Mouse (Mus musculus) limb, embryonic 15.5 days (tissue): ENCODE data around the gene Tas2r143. TPM values are rescaled to one million over a fixed set of nuclear protein-coding genes. Genes with fewer than 3 reads are reported as not detected.

Experiments
- ATAC-seq: fragments of 200-750 bp; cut with Nextera tagmentation; 2 replicates; pipeline ENCODE4 v1.8.0; 2017; ENCODE audit warnings: low read depth, moderate TSS enrichment; ENCODE audit not compliant: insufficient number of reproducible peaks, low FRiP score, low TSS enrichment
- H3K27ac ChIP-seq: fragments of 300-500 bp; sonication (generic); 2 replicates; pipeline ENCODE4 v1.5.1; 2015; ENCODE audit warnings: moderate library complexity, mild to moderate bottlenecking, inconsistent platforms
- H3K27me3 ChIP-seq: fragments of 300-500 bp; sonication (generic); 2 replicates; pipeline ENCODE4 v1.6.1; 2015; ENCODE audit warnings: inconsistent platforms
- H3K36me3 ChIP-seq: fragments of 300-500 bp; sonication (generic); 2 replicates; pipeline ENCODE4 v1.6.1; 2015; ENCODE audit warnings: inconsistent platforms
- H3K4me1 ChIP-seq: fragments of 300-500 bp; sonication (generic); 2 replicates; pipeline ENCODE4 v1.6.1; 2015; ENCODE audit warnings: inconsistent platforms
- H3K4me2 ChIP-seq: fragments of 300-500 bp; sonication (generic); 2 replicates; pipeline ENCODE4 v1.6.1; 2015; ENCODE audit warnings: mild to moderate bottlenecking, inconsistent platforms
- H3K4me3 ChIP-seq: fragments of 300-500 bp; sonication (generic); 2 replicates; pipeline ENCODE4 v1.5.1; 2015; ENCODE audit warnings: mild to moderate bottlenecking, inconsistent platforms
- H3K9ac ChIP-seq: fragments of 300-500 bp; sonication (generic); 2 replicates; pipeline ENCODE4 v1.6.1; 2015; ENCODE audit warnings: inconsistent platforms
- H3K9me3 ChIP-seq: fragments of 300-500 bp; sonication (generic); 2 replicates; pipeline ENCODE4 v1.6.1; 2016; ENCODE audit warnings: inconsistent platforms
- WGBS: fragments of 180-500 bp; shearing (Covaris S2); methylation state at CpG from one replicate; pipeline ENCODE4 v1.1.7; 2015; 5-methylcytosine and 5-hydroxymethylcytosine counted together
- polyA plus RNA-seq: library from polyadenylated mRNA; unstranded; fragments of >200 nt; fragmentation: Nextera tagmentation; extraction: Ambion mirVana; gene quantifications from 2 replicates; pipeline ENCODE4 v1.2.1, GENCODE M21; 2015

Tas2r143 gene
- polyA plus RNA-seq, 1 experiment from 2014 or later = not detected

DNA sequence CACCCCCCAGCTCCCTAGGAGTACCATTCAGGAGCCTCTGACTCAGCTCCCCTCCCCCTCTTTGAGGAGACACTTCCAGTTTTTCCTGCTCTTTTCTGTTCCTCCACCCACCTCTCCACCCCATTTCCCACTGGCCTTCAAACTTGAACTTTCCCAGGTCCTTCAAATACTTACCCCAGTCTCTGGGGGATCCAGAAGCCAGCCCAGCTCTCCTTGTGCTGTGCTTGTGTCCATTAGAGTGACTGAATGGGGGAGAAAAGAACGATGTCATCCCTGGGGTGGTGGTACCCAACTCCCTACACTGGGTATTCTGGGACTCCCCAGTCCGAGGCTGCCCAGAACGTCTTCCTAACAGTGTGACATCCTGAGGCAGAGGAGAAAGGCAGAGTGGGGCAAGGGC, 28.0 kb upstream of the Tas2r143 start:
- Histone ChIP-seq H3K36me3 (no peaks in the 10 kb centered on the region), H3K9ac (no peak overlapping the region), H3K27ac (peak overlapping the region; percentile 59), H3K9me3 (no peaks in the 10 kb centered on the region), H3K4me2 (peak overlapping the region; percentile 86), H3K4me3 (peak overlapping the region; percentile 50), H3K4me1 (peaks cover 27% of the 10 kb centered on the region), H3K27me3 (no peaks in the 10 kb centered on the region)
- 7% methylated on average over 3 of the region's 3 CpGs for WGBS
- no peak for ATAC-seq

- peaks cover 27% of the 10 kb centered on the region for H3K4me1 ChIP-seq
- H3K4me3 ChIP-seq = peak overlapping the region; percentile 50
- no peak overlapping the region for H3K9ac ChIP-seq
- no peaks in the 10 kb centered on the region for H3K9me3 ChIP-seq
- no peaks in the 10 kb centered on the region for H3K27me3 ChIP-seq
- no peaks in the 10 kb centered on the region for H3K36me3 ChIP-seq
- 13% methylated on average over 9 of the region's 9 CpGs for WGBS
- ATAC-seq = peak; percentile 40; the same call in 1 of the 2 replicates
- peak overlapping the region; percentile 86 for H3K4me2 ChIP-seq
- H3K27ac ChIP-seq = peak overlapping the region; percentile 70
Observed at GRCm38 (mm10) chr6:42372421-42372815, 27.6 kb upstream of the Tas2r143 start.

- no peaks in the 10 kb centered on the region for H3K9me3 ChIP-seq
- H3K4me2 ChIP-seq = peak within 1 kb of the TSS; percentile 86
- peak; percentile 33; the same call in 1 of the 2 replicates for ATAC-seq
- H3K27me3 ChIP-seq = no peaks in the 10 kb centered on the region
- no peaks in the 10 kb centered on the region for H3K36me3 ChIP-seq
- H3K4me1 ChIP-seq = peaks cover 27% of the 10 kb centered on the region
- WGBS = under 1% methylated on average over 35 of the region's 36 CpGs
- H3K27ac ChIP-seq = peak within 1 kb of the TSS; percentile 70
- peak within 1 kb of the TSS; percentile 54 for H3K9ac ChIP-seq
- H3K4me3 ChIP-seq = peak within 1 kb of the TSS; percentile 50
Observed at GRCm38 (mm10) chr6:42372816-42373547, 27.1 kb upstream of the Tas2r143 start, which contains the start of gene Epha1. Gene Epha1, minus strand, starts transcription at chr6:42373268.

- peak overlapping the region; percentile 47; the same call in 1 of the 2 replicates for H3K27ac ChIP-seq
- no peak overlapping the region for H3K9ac ChIP-seq
Observed at GRCm38 (mm10) chr6:42373669-42374430, 26.2 kb upstream of the Tas2r143 start.

GRCm38 (mm10) chr6:42374701-42375100, 25.3 kb upstream of the Tas2r143 start:
- no peak for ATAC-seq
- Histone ChIP-seq H3K4me3 (no peak overlapping the region), H3K36me3 (no peaks in the 10 kb centered on the region), H3K27ac (no peak overlapping the region; the same call in 1 of the 2 replicates), H3K27me3 (no peaks in the 10 kb centered on the region), H3K9me3 (no peaks in the 10 kb centered on the region), H3K4me2 (no peak overlapping the region), H3K9ac (no peak overlapping the region), H3K4me1 (peaks cover 27% of the 10 kb centered on the region)
- 60% methylated on average over 4 of the region's 4 CpGs for WGBS

More at GRCm38 (mm10) chr6:42373669-42374430, 26.2 kb upstream of the Tas2r143 start:
- Histone ChIP-seq H3K9me3 (no peaks in the 10 kb centered on the region), H3K36me3 (no peaks in the 10 kb centered on the region), H3K4me3 (peak overlapping the region; percentile 50), H3K4me1 (peaks cover 27% of the 10 kb centered on the region), H3K4me2 (peak overlapping the region; percentile 86), H3K27me3 (no peaks in the 10 kb centered on the region)
- WGBS = 34% methylated on average over 7 of the region's 7 CpGs
- ATAC-seq = no peak

- no peak overlapping the region for H3K4me2 ChIP-seq
- no peak overlapping the region for H3K4me3 ChIP-seq
- peaks cover 27% of the 10 kb centered on the region for H3K4me1 ChIP-seq
- H3K36me3 ChIP-seq = no peaks in the 10 kb centered on the region
- peak overlapping the region; percentile 7; the same call in 1 of the 2 replicates for H3K27ac ChIP-seq
- H3K27me3 ChIP-seq = no peaks in the 10 kb centered on the region
- 64% methylated on average over 2 of the region's 2 CpGs for WGBS
- H3K9ac ChIP-seq = no peak overlapping the region
- ATAC-seq = no peak
- no peaks in the 10 kb centered on the region for H3K9me3 ChIP-seq
Observed at GRCm38 (mm10) chr6:42375131-42375530, 24.9 kb upstream of the Tas2r143 start.

DNA sequence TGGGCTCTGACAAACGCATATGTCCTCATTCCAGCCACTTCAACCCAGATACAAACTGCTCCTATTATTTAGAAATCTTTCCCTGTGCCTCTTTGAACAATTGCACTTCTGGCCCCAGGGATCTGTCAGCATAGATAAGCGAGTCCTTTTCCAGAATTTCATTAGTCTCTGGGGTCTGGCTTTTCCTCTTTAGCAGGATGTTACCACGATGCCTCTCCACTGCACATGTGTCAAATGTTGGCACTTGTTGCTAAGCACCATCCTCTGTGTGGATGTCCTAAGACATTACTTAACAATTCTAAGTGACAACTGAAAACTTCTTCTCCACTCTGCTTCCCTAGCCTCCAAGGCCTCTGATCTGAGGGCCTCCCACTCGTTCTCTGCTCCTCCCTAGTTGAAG, 24.0 kb upstream of the Tas2r143 start:
- ATAC-seq = no peak
- H3K36me3 ChIP-seq = no peaks in the 10 kb centered on the region
- peaks cover 29% of the 10 kb centered on the region for H3K4me1 ChIP-seq
- no peak overlapping the region for H3K9ac ChIP-seq
- no peaks in the 10 kb centered on the region for H3K27me3 ChIP-seq
- H3K9me3 ChIP-seq = no peaks in the 10 kb centered on the region
- no peak overlapping the region for H3K4me2 ChIP-seq
- no peak overlapping the region for H3K4me3 ChIP-seq
- H3K27ac ChIP-seq = no peak overlapping the region
- 41% methylated on average over 4 of the region's 4 CpGs for WGBS

- Histone ChIP-seq H3K4me3 (no peak overlapping the region), H3K27me3 (no peaks in the 10 kb centered on the region), H3K27ac (no peak overlapping the region), H3K4me2 (no peak overlapping the region), H3K4me1 (peaks cover 32% of the 10 kb centered on the region), H3K36me3 (no peaks in the 10 kb centered on the region), H3K9ac (no peak overlapping the region), H3K9me3 (no peaks in the 10 kb centered on the region)
- ATAC-seq = no peak
- 58% methylated on average over 6 of the region's 6 CpGs for WGBS
Observed at GRCm38 (mm10) chr6:42376504-42377019, 23.5 kb upstream of the Tas2r143 start.

- ATAC-seq = no peak
- 72% methylated on average over 5 of the region's 5 CpGs for WGBS
- H3K4me2 ChIP-seq = no peak overlapping the region
- no peak overlapping the region for H3K4me3 ChIP-seq
- no peak overlapping the region for H3K27ac ChIP-seq
- H3K27me3 ChIP-seq = no peaks in the 10 kb centered on the region
- H3K9me3 ChIP-seq = no peaks in the 10 kb centered on the region
- no peaks in the 10 kb centered on the region for H3K36me3 ChIP-seq
- H3K4me1 ChIP-seq = peaks cover 30% of the 10 kb centered on the region
- no peak overlapping the region for H3K9ac ChIP-seq
Observed at GRCm38 (mm10) chr6:42377280-42377679, 22.8 kb upstream of the Tas2r143 start.

GRCm38 (mm10) chr6:42379551-42379950, 20.5 kb upstream of the Tas2r143 start:
- no peak overlapping the region for H3K27ac ChIP-seq
- H3K27me3 ChIP-seq = no peaks in the 10 kb centered on the region
- H3K4me2 ChIP-seq = no peak overlapping the region
- H3K4me1 ChIP-seq = peaks cover 15% of the 10 kb centered on the region; the same call in 1 of the 2 replicates
- H3K9ac ChIP-seq = no peak overlapping the region
- H3K4me3 ChIP-seq = no peak overlapping the region
- no peaks in the 10 kb centered on the region for H3K9me3 ChIP-seq
- 35% methylated on average over 3 of the region's 3 CpGs for WGBS
- H3K36me3 ChIP-seq = no peaks in the 10 kb centered on the region
- ATAC-seq = no peak

DNA sequence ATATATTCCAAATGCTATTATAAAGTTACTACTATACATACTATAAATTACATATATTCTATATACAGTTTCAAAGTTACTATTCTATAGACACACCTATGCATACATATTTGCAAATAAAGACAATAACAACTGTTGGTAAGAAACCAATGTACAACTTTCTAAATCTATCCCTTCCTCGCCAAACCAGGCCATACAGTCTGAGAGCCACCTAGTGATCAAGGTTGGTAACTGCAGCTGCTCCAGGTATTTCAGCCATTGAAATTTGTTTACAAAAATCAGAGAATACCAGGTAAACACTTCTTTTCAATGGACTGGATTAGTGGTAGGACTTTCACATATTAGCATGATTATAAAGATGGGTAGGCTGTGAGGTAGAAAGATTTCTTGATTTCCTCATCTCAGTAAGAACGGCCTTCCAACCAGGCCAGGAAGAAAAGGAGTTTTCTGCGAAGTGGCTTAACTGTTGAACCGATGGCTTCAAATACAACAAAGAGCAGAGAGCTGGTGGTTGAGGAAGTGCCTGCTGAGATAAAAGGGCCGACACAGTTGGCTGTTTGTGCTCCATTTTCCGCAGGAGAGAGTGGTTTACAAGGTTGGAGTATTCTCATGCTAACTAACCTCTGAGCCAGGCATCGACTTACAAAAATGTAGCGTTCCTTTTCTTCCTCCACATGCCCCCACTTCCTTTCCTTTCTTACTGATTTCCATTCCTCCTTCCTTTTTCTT, 19.5 kb upstream of the Tas2r143 start:
- ATAC-seq = no peak
- no peak overlapping the region for H3K4me3 ChIP-seq
- no peak overlapping the region for H3K9ac ChIP-seq
- no peak overlapping the region for H3K27ac ChIP-seq
- no peaks in the 10 kb centered on the region for H3K36me3 ChIP-seq
- peaks cover 10% of the 10 kb centered on the region; the same call in 1 of the 2 replicates for H3K4me1 ChIP-seq
- no peaks in the 10 kb centered on the region for H3K27me3 ChIP-seq
- H3K9me3 ChIP-seq = no peaks in the 10 kb centered on the region
- WGBS = 16% methylated on average over 8 of the region's 8 CpGs
- no peak overlapping the region for H3K4me2 ChIP-seq
